Mouse (Mus musculus): ENCODE measurements around the gene Fgf18. TPM values are rescaled to one million over a fixed set of nuclear protein-coding genes. Genes with fewer than 3 reads are reported as not detected.

The Fgf18 gene
- total RNA-seq, 2 experiments from 2014 or later: not detected

DNA sequence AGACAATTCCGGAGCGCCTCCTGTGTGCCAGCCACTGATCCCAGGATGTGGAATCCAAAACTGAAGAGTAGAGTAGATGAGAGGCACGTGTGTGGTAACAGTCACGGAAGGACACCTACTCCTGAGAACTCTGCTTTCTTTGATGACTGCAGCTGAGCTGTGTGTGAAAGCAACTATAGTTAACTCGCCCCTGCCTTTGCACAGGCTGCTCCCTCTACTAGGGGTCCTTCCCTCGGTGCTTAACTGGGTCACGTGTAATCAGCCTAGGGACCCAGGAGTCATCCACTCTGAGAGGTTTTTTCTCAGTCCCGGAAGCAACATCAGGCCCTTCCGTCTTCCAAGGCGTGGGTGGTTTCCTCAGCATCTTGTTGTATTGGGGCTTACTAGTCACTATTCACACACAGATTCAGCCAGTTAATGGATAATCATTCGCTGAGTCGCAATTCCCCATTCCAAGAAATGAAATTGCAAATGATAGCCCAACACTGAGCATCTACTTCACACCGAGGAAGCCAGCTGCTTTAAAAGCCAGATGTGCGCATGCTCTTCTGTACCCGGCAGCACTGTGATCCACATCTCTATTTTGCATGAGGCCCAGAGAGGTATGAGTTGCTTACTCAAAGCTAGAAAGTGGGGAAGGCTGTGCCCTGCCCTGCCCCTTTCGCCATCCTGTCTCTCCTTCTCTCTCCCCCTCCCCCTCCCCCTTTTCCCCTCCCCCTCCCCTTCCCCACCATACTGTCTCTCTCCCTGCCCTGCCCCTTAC lies 67.0 kb downstream of the Fgf18 start:
- ATAC-seq (replicated peaks; ENCODE audit: low FRiP score, poor library complexity, severe bottlenecking): no peak

DNA sequence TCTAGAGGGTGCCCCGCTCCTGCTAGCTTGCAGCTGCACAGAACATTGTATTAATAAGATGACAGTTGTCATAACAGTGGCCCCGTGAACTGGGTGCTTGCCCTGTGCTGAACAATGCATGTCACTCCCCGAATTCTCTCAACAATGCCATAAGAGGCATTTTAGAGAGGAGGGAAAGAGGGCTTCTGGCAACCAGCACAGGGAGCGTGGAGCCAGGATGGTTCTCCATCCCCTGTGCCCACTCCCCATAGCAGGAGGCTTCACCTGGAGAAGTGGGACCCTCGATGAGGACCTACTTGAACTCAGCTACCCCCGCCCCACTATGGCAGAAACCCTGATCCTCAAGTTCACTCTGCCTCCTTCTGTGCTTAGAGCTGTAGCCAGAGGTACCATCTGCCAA lies 67.8 kb downstream of the Fgf18 start:
- ATAC-seq (replicated peaks; ENCODE audit: low FRiP score, poor library complexity, severe bottlenecking): no peak

DNA sequence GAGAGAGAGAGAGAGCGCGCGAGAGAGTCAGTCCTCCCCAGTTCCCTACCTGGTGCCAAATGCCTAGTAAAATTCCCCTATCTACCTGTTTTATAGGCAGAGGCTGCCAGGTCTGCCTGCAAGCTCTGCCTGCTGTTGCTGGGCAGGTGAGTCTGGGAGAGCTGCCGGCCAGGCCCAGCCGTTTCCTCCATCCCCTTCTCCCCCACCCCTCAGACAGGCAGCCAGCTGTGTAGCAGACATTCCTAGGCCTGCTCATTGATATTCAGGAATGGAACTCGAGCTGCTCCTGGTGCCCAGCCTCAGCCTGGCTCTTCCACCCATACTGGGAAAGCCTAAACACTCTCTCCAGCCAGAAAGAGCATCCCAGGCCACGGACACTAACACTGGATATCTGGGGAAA lies 69.2 kb downstream of the Fgf18 start:
- ATAC-seq (replicated peaks; ENCODE audit: low FRiP score, poor library complexity, severe bottlenecking): no peak

DNA sequence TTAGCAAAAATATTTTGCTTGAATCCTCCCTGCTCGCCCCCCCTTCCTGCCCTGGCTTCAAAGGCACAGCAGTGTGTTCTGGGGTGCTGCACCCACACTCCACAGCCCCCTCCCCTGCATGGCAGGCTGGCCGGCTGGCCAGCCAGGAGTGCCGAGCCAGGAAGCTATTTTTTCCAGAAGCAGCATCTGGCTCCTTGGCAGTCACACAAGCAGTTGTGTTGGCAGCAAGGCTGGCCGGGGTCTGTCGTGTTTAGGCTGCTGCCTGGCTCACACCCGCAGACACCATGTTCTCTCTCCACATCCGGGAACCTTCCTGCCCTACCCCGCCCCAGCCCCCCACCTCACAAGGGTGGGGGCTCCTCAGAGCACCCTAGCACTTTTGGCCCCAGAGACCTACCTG lies 71.9 kb downstream of the Fgf18 start:
- no peak for ATAC-seq (replicated peaks; ENCODE audit: low FRiP score, poor library complexity, severe bottlenecking)

DNA sequence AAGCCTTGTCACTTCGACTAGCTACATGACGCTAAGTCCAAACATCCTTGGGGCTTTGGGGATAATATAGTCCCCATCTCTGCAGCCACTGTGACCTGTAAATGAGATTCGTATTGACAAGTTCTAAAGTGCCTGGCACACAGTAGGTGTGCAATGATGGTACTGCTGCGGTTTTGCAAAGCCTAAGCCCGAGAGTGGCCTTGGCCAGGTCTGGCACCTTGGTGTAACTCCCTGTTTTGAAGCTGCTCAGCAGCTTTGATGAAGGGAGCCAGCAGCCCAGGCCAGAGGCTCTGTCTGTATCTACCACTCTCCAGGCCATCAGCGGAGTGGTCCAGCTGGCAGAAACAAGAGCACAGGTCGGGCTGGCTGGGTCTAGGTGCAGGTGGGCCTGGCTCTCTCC lies 72.7 kb downstream of the Fgf18 start:
- ATAC-seq (replicated peaks; ENCODE audit: low FRiP score, poor library complexity, severe bottlenecking): no peak

- no peak for ATAC-seq (replicated peaks; ENCODE audit: low FRiP score, poor library complexity, severe bottlenecking)
These were observed 75.8 kb downstream of the Fgf18 start for GRCm38 (mm10) chr11:33071358-33071922.

DNA sequence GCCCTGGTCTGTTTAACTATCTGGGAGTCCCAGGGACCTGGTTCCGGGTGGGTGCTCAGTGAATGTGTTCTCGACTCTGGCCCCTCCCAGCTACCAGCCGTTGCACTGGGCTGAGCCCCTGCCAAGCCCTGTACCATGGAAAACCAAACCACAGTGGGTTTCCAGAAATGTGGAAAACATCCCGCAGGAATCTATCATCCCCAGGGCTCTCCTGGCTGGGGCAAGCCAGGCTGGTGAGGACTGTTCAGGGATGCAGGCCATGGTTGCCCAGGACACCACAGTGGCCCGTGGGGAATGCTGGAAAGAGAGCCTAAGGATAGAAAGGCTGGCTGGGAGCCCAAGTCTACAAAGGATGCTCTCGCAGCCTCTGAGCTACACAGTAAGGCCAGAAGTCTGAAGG lies 76.7 kb downstream of the Fgf18 start:
- ATAC-seq (replicated peaks; ENCODE audit: low FRiP score, poor library complexity, severe bottlenecking): no peak

Other genes with a start within 250 kb of the Fgf18 start
- 400 and 410 TPM in 2 replicates for gene Npm1, start 15.8 kb upstream of the Fgf18 start, total RNA-seq (2015; ENCODE audit: low replicate concordance)
- gene Npm1, start 15.8 kb upstream of the Fgf18 start, total RNA-seq (2017; ENCODE audit: low replicate concordance): 381 and 412 TPM in 2 replicates
- gene Tlx3, start 56.2 kb upstream of the Fgf18 start, total RNA-seq (2015; ENCODE audit: low replicate concordance): not detected in 2 replicates
- not detected in 2 replicates for gene Tlx3, start 56.2 kb upstream of the Fgf18 start, total RNA-seq (2017; ENCODE audit: low replicate concordance)
- gene Gm12117, start 129.3 kb upstream of the Fgf18 start, total RNA-seq (2015; ENCODE audit: low replicate concordance): not detected in 2 replicates
- gene Gm12117, start 129.3 kb upstream of the Fgf18 start, total RNA-seq (2017; ENCODE audit: low replicate concordance): not detected in 2 replicates

Data from erythroid progenitor cell, adult 5-6 weeks (primary cell).